Mouse (Mus musculus) liver, postnatal 0 days (tissue): Measurements from ENCODE around the gene Itpk1. TPM values are rescaled to one million over a fixed set of nuclear protein-coding genes. Genes with fewer than 3 reads are reported as not detected.

ENCODE experiments used
- ATAC-seq: fragments of 200-750 bp; cut with Nextera tagmentation; 2 replicates; pipeline ENCODE4 v1.8.0; 2017; ENCODE audit warnings: mild to moderate bottlenecking, moderate library complexity
- DNase-seq: peaks from one replicate; pipeline ENCODE4 v3.0.0-alpha.2; 2016
- H3K27ac ChIP-seq: fragments of 300-500 bp; sonication (generic); 2 replicates; pipeline ENCODE4 v1.5.1; 2014; ENCODE audit warnings: antibody characterized with exemption, moderate library complexity, mild to moderate bottlenecking, low read depth
- H3K27me3 ChIP-seq: fragments of 300-500 bp; sonication (generic); 2 replicates; pipeline ENCODE4 v1.6.1; 2014; ENCODE audit warnings: low read length, control low read depth, mixed read lengths; ENCODE audit not compliant: insufficient read depth
- H3K36me3 ChIP-seq: fragments of 300-500 bp; sonication (generic); replicated peaks from 2 replicates; pipeline ENCODE4 v1.6.1; 2014; ENCODE audit warnings: mild to moderate bottlenecking, control low read depth, low read length, moderate library complexity, mixed read lengths; ENCODE audit not compliant: insufficient read depth
- H3K4me1 ChIP-seq: fragments of 300-500 bp; sonication (generic); 2 replicates; pipeline ENCODE4 v1.6.1; 2014; ENCODE audit warnings: antibody characterized with exemption, mild to moderate bottlenecking, control low read depth; ENCODE audit not compliant: insufficient read depth
- H3K4me2 ChIP-seq: fragments of 300-500 bp; sonication (generic); 2 replicates; pipeline ENCODE4 v1.6.1; 2014; ENCODE audit warnings: low read depth, mild to moderate bottlenecking, low read length, moderate library complexity, mixed read lengths
- H3K4me3 ChIP-seq: fragments of 300-500 bp; sonication (generic); 2 replicates; pipeline ENCODE4 v1.5.1; 2014; ENCODE audit warnings: low read depth, low read length
- H3K9ac ChIP-seq: fragments of 300-500 bp; sonication (generic); replicated peaks from 2 replicates; pipeline ENCODE4 v1.6.1; 2014; ENCODE audit warnings: mild to moderate bottlenecking, moderate library complexity
- H3K9me3 ChIP-seq: fragments of 300-500 bp; sonication (generic); 2 replicates; pipeline ENCODE4 v1.6.1; 2016; ENCODE audit warnings: mild to moderate bottlenecking, control low read depth, low read length, mixed read lengths
- CTCF ChIP-seq: sonication (generic); IDR thresholded peaks from 2 replicates; pipeline ENCODE4 v1.5.1; 2016; ENCODE audit warnings: antibody characterized with exemption, low read depth
- EP300 ChIP-seq: IDR thresholded peaks from 2 replicates; pipeline ENCODE4 v1.6.1; 2016; ENCODE audit warnings: antibody characterized with exemption, low read depth, mild to moderate bottlenecking
- WGBS: fragments of 180-500 bp; shearing (Covaris S2); extraction: QIAGEN DNeasy Blood & Tissue Kit; methylation state at CpG from one replicate; pipeline ENCODE4 v1.1.7; 2014; ENCODE audit not compliant: insufficient replicate concordance; 5-methylcytosine and 5-hydroxymethylcytosine counted together
- polyA plus RNA-seq: library from polyadenylated mRNA; unstranded; fragments of >200 nt; fragmentation: Nextera tagmentation; extraction: Ambion mirVana; gene quantifications from 2 replicates; pipeline ENCODE4 v1.2.1, GENCODE M21; 2015

The Itpk1 gene
- polyA plus RNA-seq, 1 experiment from 2014 or later = 3.6 TPM

GRCm38 (mm10) chr12:102621811-102622210 lies 82.9 kb downstream of the Itpk1 start:
- DNase-seq (no peak), ATAC-seq (no peak)
- 89% methylated on average over 4 of the region's 4 CpGs for WGBS
- peaks cover 7% of the 10 kb centered on the region; the same call in 1 of the 2 replicates for H3K36me3 ChIP-seq
- no peaks in the 10 kb centered on the region for H3K9me3 ChIP-seq
- peak overlapping the region; percentile 12; the same call in 1 of the 2 replicates for H3K27ac ChIP-seq
- peaks cover 24% of the 10 kb centered on the region for H3K4me1 ChIP-seq
- no peak overlapping the region for H3K4me2 ChIP-seq
- H3K9ac ChIP-seq = no peak overlapping the region
- TF ChIP-seq CTCF (no peak), EP300 (no peak)
- no peaks in the 10 kb centered on the region for H3K27me3 ChIP-seq
- no peak overlapping the region for H3K4me3 ChIP-seq

GRCm38 (mm10) chr12:102621205-102621604 lies 83.5 kb downstream of the Itpk1 start:
- 71% methylated on average over 4 of the region's 4 CpGs for WGBS
- H3K9ac ChIP-seq = no peak overlapping the region
- H3K36me3 ChIP-seq = peaks cover 7% of the 10 kb centered on the region; the same call in 1 of the 2 replicates
- TF ChIP-seq EP300 = no peak
- TF ChIP-seq CTCF = no peak
- H3K4me2 ChIP-seq = no peak overlapping the region
- DNase-seq (no peak), ATAC-seq (no peak)
- H3K4me3 ChIP-seq = no peak overlapping the region
- H3K27ac ChIP-seq = peak overlapping the region; percentile 12; the same call in 1 of the 2 replicates
- H3K27me3 ChIP-seq = no peaks in the 10 kb centered on the region
- H3K9me3 ChIP-seq = no peaks in the 10 kb centered on the region
- H3K4me1 ChIP-seq = peaks cover 20% of the 10 kb centered on the region

GRCm38 (mm10) chr12:102619908-102620307 lies 84.8 kb downstream of the Itpk1 start:
- H3K4me3 ChIP-seq = no peak overlapping the region
- peaks cover 20% of the 10 kb centered on the region; the same call in 1 of the 2 replicates for H3K4me1 ChIP-seq
- ATAC-seq (no peak), DNase-seq (no peak)
- H3K36me3 ChIP-seq = peaks cover 7% of the 10 kb centered on the region; the same call in 1 of the 2 replicates
- TF ChIP-seq EP300 (no peak), CTCF (0 out of 2 replicates have a peak, but pooled peaks have one; percentile 1)
- H3K4me2 ChIP-seq = no peak overlapping the region
- H3K9ac ChIP-seq = no peak overlapping the region
- H3K27me3 ChIP-seq = no peaks in the 10 kb centered on the region
- H3K9me3 ChIP-seq = no peaks in the 10 kb centered on the region
- 45% methylated on average over 7 of the region's 7 CpGs for WGBS
- no peak overlapping the region for H3K27ac ChIP-seq

GRCm38 (mm10) chr12:102618085-102618484 lies 86.6 kb downstream of the Itpk1 start:
- peaks cover 7% of the 10 kb centered on the region; the same call in 1 of the 2 replicates for H3K36me3 ChIP-seq
- H3K4me3 ChIP-seq = no peak overlapping the region
- H3K27ac ChIP-seq = no peak overlapping the region
- no peak overlapping the region for H3K9ac ChIP-seq
- peaks cover 17% of the 10 kb centered on the region; the same call in 1 of the 2 replicates for H3K4me1 ChIP-seq
- 63% methylated on average over 9 of the region's 9 CpGs for WGBS
- ATAC-seq = no peak
- no peak overlapping the region for H3K4me2 ChIP-seq
- no peak for DNase-seq
- H3K9me3 ChIP-seq = no peaks in the 10 kb centered on the region
- no peak for TF ChIP-seq CTCF
- no peak for TF ChIP-seq EP300
- no peaks in the 10 kb centered on the region for H3K27me3 ChIP-seq

- no peak overlapping the region for H3K4me2 ChIP-seq
- peaks cover 5% of the 10 kb centered on the region; the same call in 1 of the 2 replicates for H3K36me3 ChIP-seq
- no peak overlapping the region for H3K4me3 ChIP-seq
- peaks cover 17% of the 10 kb centered on the region; the same call in 1 of the 2 replicates for H3K4me1 ChIP-seq
- TF ChIP-seq CTCF = peak; percentile 49
- TF ChIP-seq EP300 = no peak
- no peak overlapping the region for H3K9ac ChIP-seq
- H3K9me3 ChIP-seq = no peaks in the 10 kb centered on the region
- ATAC-seq (no peak), DNase-seq (no peak)
- 70% methylated on average over 7 of the region's 7 CpGs for WGBS
- no peak overlapping the region for H3K27ac ChIP-seq
- H3K27me3 ChIP-seq = no peaks in the 10 kb centered on the region
Measured at GRCm38 (mm10) chr12:102616843-102617519, 87.7 kb downstream of the Itpk1 start.

GRCm38 (mm10) chr12:102616201-102616600 lies 88.5 kb downstream of the Itpk1 start:
- DNase-seq (no peak), ATAC-seq (no peak)
- H3K27ac ChIP-seq = no peak overlapping the region
- no peak for TF ChIP-seq EP300
- TF ChIP-seq CTCF = no peak
- peaks cover 17% of the 10 kb centered on the region; the same call in 1 of the 2 replicates for H3K4me1 ChIP-seq
- no peak overlapping the region for H3K9ac ChIP-seq
- no peaks in the 10 kb centered on the region for H3K27me3 ChIP-seq
- 60% methylated on average over 4 of the region's 4 CpGs for WGBS
- H3K4me2 ChIP-seq = no peak overlapping the region
- H3K36me3 ChIP-seq = no peaks in the 10 kb centered on the region
- no peaks in the 10 kb centered on the region for H3K9me3 ChIP-seq
- no peak overlapping the region for H3K4me3 ChIP-seq
